Mouse (Mus musculus): ENCODE data around the gene Fam228a.
"Not testable (repeated sequence)": the region's sequence is repeated elsewhere in the genome, so short reads cannot be mapped to it uniquely, and the experiment has no call there.

Gene Fam228a

DNA sequence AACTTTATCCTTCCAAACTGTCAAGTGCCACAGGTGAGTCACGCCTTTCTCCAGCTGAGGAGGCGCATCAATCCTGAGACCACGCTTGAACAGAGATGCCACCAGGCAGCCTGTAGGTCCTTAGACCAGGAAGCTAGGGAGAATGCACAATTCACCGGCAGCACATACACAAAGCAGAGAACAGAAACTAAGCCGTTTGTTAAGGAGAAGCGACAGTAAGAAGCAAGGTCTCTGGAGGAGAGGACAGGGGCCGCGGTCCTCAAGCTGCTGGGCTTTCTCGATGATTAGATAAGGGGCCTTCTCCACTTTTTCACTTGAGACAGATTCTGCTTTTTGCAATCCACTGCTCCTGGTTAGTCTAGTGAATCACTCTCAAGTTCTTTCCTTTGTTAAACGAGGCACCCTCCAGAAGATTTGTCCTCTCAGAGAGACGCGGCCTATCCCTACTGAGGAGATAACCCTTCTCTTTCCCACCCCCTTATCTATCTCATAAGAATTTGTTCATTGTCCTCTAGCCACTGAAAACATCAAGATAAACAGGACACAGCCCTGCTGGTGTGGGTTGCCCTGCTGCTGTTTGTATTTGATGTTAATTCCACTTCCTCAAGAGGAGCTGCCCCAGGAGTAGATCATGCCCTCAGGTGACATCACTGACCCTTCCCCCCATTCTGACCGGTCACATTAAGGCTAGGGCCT lies 19.0 kb downstream of the Fam228a start:
- no peak for DNase-seq (ENCODE audit: low spot score in 2 of 2)

DNA sequence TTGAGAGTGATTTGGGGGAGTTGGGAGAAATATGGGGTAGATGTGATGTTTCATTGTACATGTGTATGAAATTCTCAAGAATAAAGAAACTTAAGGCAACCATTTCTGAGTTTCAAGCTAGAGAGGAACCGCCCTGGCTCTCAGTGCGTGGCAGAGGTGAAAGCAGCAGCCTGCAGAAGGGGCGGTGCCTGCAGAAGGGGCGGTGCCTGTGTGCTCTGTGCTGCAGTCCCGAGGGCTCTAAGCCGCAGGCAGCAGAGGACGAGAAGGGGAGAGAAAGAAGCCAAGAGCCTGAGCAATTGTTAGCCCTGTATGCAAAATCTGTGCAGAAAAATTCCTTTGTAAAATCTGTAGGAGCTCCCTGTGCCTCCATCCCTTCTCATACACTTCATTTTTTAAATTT lies 20.8 kb downstream of the Fam228a start:
- DNase-seq (ENCODE audit: low spot score in 2 of 2), result no peak

DNA sequence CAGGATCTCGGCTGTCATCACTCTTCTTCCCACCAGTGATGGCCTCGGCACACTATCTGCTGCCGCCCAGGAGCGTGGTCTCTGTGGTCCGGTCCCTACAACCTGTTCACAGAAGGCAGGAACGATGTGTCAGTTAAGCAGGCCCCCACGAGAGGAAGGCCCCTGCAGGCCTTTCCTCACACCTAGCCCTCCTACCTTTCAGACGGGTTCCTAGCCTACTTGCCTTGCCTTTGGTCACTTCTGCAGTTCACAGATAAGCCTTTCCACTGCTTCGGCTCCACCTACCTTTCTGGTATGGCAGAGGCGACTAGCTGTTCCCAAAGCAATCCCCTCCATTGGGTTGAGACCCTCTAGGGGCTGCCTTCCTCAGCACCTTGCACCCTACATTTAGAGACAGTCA lies 22.6 kb downstream of the Fam228a start:
- no peak for DNase-seq (ENCODE audit: low spot score in 2 of 2)

DNA sequence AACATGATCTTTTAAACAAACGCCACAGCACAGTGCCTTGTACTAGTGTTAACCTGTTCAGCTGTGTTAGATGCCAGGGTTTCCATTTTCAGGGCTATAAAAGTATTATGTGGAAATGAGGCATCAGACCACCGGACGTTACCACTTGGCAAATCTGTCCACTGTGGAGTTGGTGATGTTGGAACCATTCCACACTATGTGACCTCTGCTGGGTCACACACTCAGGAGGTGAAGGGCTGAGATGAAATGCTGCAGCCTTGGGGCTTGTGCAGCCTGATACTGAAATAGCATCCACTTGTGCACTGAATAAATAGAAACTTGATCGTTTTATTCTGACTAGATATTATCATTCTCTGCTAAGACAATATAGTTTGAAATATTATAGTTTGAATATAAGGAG lies 24.9 kb downstream of the Fam228a start:
- DNase-seq (ENCODE audit: low spot score in 2 of 2), result no peak

DNA sequence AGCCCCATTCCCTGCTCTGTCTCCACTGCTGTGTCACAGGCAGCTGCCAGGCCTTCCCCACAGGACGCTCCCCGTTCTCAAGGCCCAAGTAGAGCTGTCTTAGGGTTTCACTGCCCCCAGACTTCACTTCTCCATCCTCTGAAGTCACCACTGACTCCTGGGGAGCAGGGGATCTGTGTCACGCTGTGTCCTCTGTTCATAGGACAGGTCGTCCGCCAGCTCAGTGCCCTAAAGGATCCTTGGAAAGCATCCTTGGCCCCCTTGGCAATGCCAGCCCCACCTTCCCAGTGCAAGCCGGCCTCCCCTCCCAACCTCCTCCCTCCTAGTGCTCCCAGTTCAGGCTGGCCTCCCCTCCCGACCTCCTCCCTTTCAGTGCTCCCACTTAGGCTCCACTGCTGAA lies 28.3 kb downstream of the Fam228a start:
- DNase-seq (ENCODE audit: low spot score in 2 of 2), result no peak

DNA sequence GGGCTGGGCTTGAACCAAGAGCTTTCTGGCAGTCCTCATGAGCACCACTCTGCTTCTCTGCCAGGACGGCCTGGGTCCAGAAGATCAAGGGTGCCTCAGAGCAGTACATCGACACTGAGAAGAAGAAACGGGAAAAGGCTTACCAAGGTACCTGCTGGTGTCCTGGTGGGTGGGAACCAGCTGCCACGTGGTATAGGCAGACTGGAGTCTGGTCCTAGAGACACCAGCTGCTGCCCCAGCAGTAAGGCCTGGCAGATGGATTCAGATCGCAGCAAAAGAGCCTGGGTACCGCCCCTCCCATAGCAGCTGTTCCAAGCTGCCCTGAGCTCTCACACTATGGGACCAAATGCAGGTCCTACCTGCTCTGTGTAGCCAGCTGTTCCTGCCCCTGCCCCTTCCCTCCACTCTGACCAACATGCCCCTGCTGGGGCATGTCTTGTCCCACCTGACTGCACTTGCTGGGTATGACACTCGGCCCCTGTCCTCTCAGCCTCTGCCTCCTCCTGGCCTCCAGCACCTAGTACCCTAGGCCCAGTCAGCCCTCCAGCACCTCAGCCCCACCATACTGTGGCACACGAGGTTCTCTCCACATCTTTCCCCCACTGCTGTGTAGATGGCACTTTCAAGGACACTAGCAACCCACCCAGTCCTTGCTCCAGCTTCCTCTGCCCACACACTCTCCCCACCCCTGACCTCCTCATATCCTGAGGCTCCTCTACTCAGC lies 29.2 kb downstream of the Fam228a start:
- DNase-seq (ENCODE audit: low spot score in 2 of 2), result no peak

DNA sequence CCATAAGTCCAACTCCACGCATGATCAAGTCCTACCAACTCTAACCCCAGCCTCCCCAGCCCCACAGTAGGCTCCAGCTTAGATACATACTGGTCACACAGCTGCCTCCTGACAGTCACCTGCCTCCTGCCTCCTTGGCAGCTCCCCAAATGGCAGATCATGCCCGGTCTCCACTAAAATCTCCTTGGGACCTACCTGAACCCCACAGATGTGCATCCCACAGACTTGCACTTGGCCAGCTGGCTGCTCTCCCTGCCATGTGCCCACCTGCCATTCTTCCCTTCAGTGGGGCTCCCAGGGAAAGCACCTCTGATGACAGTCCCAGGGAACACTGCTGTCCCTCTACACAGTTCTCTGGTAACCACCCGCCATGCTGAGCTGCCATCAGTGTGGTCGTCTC lies 29.9 kb downstream of the Fam228a start:
- DNase-seq (ENCODE audit: low spot score in 2 of 2), result no peak

DNA sequence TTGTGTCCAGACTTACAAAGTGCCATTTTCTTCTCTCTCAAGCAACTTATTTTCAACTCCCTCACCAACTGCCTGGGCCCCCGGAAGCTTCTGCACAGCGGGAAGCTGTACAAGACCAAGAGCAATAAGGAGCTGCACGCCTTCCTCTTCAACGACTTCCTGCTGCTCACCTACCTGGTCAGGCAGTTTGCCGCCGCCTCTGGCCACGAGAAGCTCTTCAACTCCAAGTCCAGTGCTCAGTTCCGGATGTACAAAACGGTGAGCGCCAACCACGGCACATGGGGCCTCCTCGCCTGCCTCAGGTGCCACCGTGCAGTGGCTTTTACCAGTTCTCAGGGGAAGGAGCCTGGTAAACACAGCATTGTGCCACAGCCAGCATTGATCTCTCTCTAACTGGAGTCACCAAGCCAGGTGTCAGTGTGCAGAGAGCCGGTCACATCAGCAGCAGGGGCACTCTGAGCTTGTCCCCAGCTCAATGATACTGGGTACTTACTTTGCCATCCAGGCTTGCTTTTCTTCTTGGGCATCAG lies 30.7 kb downstream of the Fam228a start:
- no peak for DNase-seq (ENCODE audit: low spot score in 2 of 2)

DNA sequence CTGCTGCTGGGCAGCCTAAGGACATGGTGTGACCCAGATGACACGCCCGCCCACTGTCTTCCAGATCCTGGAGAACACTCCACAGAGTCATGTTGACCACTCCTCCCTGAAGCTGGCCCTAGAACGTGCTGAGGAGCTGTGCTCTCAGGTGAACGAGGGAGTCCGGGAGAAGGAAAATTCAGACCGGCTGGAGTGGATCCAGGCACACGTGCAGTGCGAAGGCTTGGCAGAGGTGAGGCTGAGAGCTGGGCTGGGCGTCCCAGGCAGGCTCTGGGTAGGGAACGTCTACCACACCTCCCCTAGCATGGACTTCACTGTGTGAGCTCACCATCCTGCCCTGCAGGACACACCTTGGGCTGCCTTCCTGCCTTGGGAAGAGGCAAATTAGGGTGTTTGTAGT lies 31.3 kb downstream of the Fam228a start:
- no peak for DNase-seq (ENCODE audit: low spot score in 2 of 2)

DNA sequence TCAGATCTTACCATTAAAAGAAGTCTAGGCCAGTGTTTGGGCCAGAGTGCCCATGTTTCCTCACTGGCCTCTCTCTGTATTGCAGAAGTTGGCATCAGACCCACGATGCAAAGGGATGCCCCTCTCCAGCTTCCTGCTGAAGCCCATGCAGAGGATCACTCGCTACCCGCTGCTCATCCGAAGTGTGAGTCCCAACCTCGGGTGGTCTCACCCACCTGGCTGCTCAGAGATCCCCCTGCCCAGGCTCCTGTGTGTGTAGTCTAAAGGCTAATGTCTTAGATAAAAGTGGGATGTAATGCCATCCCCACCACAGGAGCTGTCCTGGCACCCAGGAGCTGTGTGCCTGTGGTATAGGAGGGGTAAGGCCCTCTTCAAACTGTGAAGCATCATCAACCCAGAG lies 32.1 kb downstream of the Fam228a start:
- DNase-seq (ENCODE audit: low spot score in 2 of 2), result no peak

DNA sequence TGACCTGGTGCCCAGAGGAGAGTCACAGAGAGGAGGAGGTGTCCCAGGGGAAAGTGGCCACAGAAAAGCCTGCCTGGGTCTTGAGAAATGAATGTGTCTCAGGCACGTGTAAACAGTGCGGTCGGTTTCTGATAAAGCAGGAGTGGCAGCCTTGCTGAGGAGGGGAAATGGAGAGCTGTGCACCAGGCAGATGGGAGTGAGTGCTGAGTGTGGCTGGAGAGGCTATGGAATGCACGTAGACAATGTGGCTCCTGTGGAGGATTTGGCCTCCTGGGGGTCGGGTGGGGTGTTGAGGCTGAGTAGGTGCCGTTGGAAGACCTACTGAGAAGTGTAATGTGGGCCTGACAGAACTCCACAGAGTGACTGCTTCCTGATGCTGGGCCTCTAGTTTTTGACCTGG lies 32.6 kb downstream of the Fam228a start:
- not testable (repeated sequence) for DNase-seq (ENCODE audit: low spot score in 2 of 2)

DNA sequence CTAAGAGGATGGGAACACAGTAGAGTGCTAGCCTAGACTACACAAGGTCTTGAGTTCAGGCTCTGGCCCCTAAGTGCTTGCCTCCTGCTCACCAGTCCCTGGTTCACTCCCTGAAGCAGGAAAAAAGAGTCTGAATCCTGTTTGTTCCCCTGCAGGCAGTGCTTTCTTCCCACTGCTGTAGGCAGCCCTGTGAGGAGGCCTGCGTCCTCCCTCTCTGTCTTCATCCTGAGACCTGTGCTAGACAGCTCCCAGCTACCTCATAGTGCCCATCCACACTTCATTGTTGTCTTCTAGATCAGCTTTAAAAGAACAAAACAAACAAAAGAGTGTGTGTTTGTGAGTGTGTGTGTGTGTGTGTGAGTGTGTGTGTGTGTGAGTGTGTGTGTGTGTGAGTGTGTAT lies 43.7 kb downstream of the Fam228a start:
- DNase-seq (ENCODE audit: low spot score in 2 of 2), result no peak

DNA sequence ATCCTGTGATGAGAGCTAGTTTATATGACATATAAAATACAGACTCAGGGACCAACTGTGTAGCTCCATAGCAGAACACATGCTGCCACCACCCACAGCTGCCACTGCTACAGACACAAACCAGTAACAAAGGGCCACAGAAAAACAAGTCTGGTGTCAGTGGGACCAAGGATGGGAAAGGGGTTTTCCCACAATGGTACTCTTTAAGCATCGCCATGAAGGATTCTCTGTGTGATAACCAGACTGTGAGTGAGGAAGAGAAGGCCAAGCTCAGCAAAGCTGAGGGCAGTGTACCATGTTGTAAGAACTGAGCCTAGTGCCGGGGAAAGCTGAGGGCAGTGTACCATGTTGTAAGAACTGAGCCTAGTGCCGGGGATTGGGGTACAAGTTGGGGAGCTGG lies 47.0 kb downstream of the Fam228a start:
- no peak for DNase-seq (ENCODE audit: low spot score in 2 of 2)

DNA sequence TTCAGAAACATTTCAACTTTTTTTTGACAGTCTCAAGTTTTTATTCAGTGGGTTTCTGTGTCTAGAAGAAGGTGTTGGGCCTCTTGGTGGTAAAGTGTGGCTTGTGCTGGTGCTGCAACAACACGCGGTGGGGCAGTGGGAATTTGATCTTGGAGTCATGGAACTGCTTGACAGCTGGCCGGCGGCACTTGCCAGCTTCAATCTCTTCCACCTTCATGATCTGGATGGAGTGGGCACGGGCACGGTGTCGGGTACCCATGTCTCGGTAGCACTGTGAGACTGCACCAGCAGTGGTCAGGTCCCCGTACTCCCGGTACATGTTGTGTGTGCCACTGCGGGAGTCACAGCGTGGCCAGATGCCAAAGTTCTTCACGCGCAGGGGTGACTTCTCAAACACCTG lies 48.9 kb downstream of the Fam228a start:
- DNase-seq (ENCODE audit: low spot score in 2 of 2), result no peak

DNA sequence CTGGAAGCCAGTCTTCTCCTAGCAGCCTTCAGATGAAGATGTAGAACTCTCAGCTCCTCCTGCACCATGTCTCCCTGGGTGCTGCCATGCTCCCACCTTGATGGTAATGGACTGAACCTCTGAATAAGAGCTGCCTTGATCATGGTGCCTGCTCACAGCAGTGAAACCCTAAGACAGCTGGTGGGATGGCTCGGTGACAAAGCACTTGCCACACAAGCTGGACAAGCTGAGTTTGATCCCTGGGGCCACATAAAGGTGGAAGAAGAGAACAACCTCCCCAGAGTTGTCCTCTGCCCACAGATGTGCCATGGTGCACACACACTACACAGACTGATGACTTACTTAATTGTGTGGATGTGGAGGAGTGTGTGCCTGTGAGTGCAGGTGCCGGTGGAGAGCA lies 49.8 kb downstream of the Fam228a start:
- no peak for DNase-seq (ENCODE audit: low spot score in 2 of 2)

DNA sequence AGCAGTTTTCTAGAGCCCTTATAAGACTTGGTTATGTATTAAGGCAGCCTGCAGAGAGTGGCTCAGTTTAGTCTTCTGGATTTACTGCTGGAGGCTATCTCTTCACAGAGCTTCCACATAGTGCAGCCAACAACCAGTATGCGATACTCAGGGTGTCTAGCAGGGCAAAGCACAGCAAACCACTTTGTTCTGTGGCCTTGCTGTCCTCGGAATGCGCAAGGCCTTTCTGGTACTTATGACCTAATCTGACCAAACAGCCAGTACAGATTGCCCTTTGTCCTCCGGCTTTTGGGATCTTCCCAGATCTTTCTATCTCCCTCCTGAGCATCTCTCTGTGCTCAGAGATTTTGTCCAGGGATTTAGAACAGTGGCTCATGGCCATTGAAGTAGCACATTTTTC lies 52.8 kb downstream of the Fam228a start:
- DNase-seq (ENCODE audit: low spot score in 2 of 2), result no peak

DNA sequence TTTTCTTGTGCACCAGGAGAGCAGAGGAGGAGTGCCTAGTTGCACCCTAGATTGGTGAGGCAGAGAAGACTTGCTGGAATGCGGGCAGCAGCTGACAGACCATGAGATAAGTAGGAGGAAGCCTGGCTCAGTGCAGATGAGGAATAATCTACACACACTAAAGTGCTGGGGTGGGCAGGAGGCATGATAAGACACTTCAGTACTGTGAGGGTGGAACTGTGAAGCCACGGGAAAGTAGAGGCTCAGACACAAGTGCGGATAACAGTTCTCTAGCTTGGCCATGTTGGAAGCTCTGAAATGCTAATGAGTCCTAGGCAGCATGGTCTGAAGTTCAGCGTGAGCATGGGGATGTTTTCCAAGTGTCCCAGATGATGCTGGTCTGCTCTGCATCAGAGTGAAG lies 58.3 kb downstream of the Fam228a start:
- DNase-seq (ENCODE audit: low spot score in 2 of 2), result no peak

DNA sequence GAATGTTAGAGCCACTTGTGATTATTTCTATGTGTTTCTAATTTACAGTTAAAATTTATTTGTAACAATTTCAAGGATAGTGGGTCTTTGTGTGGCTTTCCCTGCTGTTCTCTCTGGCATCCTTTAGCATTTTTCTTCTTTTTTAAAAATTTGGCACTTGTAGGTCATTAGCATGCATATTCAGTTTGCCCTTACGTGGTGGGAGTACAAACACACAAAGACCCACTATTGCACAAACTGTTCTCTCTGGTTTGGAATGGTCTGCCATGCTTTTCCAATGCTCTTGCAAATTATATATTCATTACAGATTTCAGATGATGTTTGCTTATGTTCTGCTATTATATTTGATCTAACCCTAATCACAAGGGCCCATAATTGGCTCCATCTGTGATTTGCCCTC lies 61.9 kb downstream of the Fam228a start:
- no peak for DNase-seq (ENCODE audit: low spot score in 2 of 2)

DNA sequence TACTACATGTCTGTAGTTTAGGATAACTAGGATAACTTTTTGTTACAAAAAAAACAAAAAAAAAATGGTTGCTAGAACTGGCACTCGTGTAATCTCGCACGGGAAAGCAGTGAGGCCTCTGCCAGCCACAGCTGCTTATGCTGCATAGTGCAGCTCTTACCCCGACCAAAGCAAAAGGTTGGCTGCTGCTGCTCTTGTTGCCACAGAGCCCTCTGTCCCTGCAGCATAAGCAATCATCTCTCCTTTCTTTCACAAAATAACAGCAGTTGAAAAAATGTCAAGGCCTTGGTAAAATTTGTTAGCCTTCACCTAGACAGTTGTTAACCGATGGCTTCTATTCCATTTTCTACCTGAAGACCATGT lies 72.6 kb downstream of the Fam228a start:
- DNase-seq (ENCODE audit: low spot score in 2 of 2), result no peak

DNA sequence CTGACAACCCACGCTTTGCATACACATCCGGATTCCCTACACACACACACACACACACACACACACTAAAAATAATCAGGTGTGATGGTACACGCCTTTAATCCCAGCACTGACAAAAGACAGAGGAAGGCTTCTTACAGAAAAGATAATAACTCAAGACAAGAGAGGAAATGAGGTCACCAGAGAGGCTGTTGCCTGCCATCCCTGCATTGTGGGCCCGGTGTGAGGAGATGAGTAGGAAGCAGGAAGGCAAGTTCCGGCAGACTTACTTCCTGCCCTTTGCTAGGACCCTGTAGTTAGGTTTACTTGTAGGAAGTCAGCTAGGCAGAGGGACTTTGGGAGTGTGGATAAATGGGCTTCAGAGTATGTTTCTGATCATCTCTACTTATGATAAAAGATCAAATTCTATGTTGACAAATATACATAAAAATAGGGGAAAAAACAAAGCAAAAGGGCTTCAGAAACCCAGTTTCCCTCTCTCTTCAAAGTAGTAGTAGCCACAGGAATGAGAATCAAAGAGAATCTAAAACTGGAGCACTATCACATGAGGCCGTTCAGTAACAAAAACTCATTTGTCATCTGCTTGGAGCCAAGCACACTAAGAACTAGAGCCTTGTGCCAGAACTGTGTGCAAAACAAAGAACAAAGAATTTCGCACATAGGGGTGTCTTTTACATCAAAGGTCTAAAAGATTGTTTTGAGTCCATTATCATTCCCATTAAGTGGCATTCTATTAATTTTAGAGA lies 73.1 kb downstream of the Fam228a start:
- no peak for DNase-seq (ENCODE audit: low spot score in 2 of 2)
